Mouse (Mus musculus): Measurements from ENCODE around the gene C3. TPM values are rescaled to one million over a fixed set of nuclear protein-coding genes. Genes with fewer than 3 reads are reported as not detected.

The C3 gene
- polyA plus RNA-seq, 1 experiment from 2014 or later: 0.34 TPM

DNA sequence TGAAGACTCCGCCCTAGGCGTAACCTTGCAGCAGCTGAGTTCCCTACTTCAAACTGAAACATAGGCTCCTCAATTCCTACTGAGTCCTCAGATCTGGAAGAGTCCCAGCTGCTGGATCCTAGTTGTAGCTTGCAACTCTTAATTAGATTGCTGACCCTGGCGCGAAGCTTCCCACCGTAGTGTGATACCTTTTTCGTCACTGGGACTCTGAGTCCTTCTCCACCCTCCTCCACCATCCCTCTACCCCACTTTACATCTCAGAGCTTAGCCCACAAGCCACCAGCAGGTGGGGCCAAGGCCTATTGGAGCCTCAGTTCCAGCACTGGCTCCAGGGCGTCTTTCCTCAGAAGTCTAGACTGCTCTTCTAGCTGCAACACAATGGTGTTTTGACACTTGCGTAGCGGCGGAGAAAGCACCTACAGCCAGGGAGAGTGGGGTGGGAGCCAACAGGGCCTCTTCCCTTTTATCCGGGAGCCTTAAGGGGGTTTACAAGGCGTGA, 20.3 kb upstream of the C3 start, which contains the start of gene Gpr108:
TSS of gene Gpr108 (minus strand) at position 246 of the 499 bp plus-strand sequence.
- Histone ChIP-seq H3K36me3 (peaks cover 6% of the 10 kb centered on the region; the same call in 1 of the 2 replicates), H3K4me3 (replicated peaks) (peak within 1 kb of the TSS; percentile 58), H3K4me1 (replicated peaks) (peaks cover 35% of the 10 kb centered on the region), H3K9ac (replicated peaks) (peak within 1 kb of the TSS; percentile 73), H3K9me3 (no peaks in the 10 kb centered on the region), H3K27me3 (no peaks in the 10 kb centered on the region), H3K27ac (peak within 1 kb of the TSS; percentile 95), H3K4me2 (replicated peaks) (peak within 1 kb of the TSS; percentile 90)
- ATAC-seq: peak; percentile 55
- WGBS: under 1% methylated on average over 12 of the region's 12 CpGs

DNA sequence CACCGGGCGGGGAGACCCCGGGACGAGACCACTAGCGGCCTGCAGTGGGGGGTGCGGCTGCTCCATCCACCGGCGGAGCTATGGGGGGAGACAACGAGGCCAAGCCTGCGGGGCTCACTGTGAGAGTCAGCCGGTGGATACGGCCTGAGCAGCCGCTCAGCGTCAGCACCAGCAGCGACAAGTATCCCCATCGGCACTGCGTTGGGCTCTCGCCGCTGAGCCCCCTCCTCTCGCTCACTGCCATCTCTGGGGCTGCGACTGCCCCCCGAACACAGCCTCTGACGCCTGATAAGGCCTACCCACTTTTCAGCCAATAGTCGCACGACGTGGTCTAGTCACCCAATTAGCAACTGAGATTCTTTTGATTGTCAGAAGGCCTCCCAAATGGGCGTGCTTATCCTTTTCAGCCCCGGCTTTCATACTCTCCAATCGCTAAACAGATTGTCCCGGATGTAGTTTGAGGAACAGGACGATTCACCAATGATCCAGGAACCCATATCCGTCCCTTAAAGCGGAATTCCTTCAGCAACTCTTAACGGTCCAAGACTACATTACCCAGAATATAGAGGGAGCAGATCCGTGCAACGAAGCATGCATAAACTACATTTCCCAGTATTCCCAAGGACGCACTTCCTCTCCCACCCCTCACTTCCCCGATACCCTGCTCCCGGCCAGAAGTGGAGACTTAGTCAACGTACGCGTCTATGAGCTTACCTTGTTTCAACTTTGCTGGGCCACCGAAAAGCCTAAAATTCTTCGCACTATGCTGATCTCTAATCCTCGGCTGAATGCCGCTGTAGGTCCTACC, 19.7 kb upstream of the C3 start:
- Histone ChIP-seq H3K9ac (replicated peaks) (peak overlapping the region; percentile 73), H3K9me3 (no peaks in the 10 kb centered on the region), H3K27me3 (no peaks in the 10 kb centered on the region), H3K4me1 (replicated peaks) (peaks cover 35% of the 10 kb centered on the region), H3K4me3 (replicated peaks) (peak overlapping the region; percentile 58), H3K36me3 (peaks cover 12% of the 10 kb centered on the region), H3K4me2 (replicated peaks) (peak overlapping the region; percentile 90), H3K27ac (peak overlapping the region; percentile 95)
- under 1% methylated on average over 46 of the region's 46 CpGs for WGBS
- ATAC-seq: peak; percentile 95

DNA sequence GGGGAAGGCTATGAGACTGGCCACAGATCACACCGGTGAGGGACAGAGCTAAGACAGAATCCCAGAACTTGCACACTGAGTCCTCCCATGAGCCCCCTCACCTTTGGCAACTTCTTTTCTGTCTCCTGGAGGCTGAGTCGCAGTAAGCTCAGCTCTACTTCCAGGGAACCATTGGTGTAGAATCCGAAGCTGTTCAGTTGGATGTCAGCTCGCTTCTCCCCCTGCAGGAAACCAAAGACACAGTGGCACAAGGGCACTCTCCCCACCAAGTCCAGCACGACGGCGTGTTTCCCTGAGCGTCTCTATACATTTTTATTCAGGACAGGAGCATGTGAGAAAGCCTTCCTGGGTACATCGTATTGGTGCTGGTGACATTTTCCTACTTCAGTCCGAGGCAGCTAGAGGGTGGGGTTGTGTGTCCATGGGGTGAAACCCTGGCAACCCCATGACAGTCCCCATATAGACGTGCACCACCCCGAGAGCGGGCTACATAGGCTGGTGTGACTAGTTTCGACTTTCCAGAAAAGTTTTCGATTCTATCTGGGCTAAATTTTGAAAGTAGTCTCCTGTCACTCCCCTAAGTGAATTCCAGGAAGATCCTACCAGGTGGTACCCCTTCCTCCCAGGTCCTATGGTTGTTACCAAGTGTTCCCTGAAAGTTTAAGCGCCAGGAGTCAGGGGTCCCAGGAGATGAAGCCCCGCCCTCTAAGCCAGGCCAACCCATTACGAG, 18.9 kb upstream of the C3 start:
- WGBS: 4% methylated on average over 18 of the region's 18 CpGs
- Histone ChIP-seq H3K4me2 (replicated peaks) (peak overlapping the region; percentile 70), H3K4me1 (replicated peaks) (peaks cover 35% of the 10 kb centered on the region), H3K27ac (peak overlapping the region; percentile 95), H3K27me3 (no peaks in the 10 kb centered on the region), H3K4me3 (replicated peaks) (peak overlapping the region; percentile 52), H3K36me3 (peaks cover 18% of the 10 kb centered on the region), H3K9ac (replicated peaks) (peak overlapping the region; percentile 73), H3K9me3 (no peaks in the 10 kb centered on the region)
- peak; percentile 3 for ATAC-seq

DNA sequence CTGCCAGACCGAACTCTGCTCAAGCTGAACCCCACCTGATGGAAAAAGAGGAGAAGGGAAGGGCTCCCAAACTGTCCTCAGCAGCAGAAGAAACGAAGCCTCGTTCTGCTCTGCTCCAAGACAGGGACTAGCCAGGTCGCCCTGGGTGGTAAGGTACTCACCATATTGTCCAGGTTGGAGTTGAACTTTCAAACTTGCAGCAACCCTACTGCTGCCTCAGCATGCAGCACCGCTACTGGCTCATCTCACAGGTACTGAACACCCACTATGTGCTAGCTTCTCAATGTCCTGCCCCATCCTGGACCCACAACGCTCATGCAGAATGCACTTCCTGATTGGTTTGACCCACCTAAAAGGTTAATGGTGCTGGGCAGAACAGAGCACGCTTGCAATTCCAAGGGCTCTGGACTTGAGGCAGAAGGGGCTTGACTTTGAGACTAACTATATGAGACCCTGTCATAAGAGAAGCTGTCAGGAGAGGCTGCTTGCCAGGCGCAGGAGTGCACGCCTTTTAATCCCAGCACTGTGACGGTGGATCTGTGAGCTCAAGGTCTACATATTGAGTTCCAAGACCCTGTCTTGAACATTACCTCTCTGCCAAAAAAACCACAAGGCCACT, 17.5 kb upstream of the C3 start:
- Histone ChIP-seq H3K4me2 (replicated peaks) (no peak overlapping the region), H3K4me1 (replicated peaks) (peaks cover 31% of the 10 kb centered on the region), H3K36me3 (peaks cover 23% of the 10 kb centered on the region), H3K4me3 (replicated peaks) (no peak overlapping the region), H3K27me3 (no peaks in the 10 kb centered on the region), H3K9me3 (no peaks in the 10 kb centered on the region), H3K27ac (no peak overlapping the region), H3K9ac (replicated peaks) (no peak overlapping the region)
- 91% methylated on average over 10 of the region's 10 CpGs for WGBS
- no peak for ATAC-seq

DNA sequence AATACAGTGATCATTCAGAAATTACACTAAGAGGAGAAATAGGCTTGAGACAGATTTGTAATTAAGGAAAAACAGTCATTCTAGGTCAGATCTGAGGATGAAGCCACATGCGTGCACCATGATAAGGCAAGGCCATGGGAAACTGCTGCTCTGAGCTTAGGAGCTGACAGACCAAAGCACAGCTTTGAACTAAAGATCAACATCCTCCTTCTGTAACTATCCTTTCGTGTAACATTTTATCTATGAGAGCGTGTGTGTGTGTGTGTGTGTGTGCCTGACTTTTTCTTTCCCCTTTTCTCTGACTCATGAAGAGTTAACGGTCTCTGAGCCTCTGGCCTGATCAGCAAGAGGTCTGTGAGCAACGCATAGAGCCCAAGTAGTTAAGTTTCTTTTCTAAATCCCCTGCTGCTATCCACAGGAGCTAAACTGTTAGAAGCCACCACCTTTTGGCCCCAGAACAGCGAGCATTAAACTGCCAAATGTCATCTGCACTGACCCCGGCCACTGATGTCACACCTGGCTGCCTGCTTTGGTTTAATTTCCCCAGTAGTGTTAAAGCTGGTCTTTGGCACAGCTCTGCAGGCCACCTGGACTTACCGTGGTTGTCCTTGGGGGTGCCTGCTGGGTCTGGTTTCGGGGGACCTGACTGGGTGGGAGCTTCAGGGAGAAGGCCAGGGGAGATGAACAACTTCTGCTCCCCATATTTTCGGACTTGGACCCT, 15.9 kb upstream of the C3 start:
- WGBS: 82% methylated on average over 10 of the region's 10 CpGs
- no peak overlapping the region for H3K4me2 ChIP-seq (replicated peaks)
- H3K36me3 ChIP-seq: peaks cover 23% of the 10 kb centered on the region
- no peak overlapping the region for H3K27ac ChIP-seq
- H3K9me3 ChIP-seq: no peaks in the 10 kb centered on the region
- H3K4me3 ChIP-seq (replicated peaks): no peak overlapping the region
- no peaks in the 10 kb centered on the region for H3K27me3 ChIP-seq
- ATAC-seq: no peak
- H3K4me1 ChIP-seq (replicated peaks): peaks cover 17% of the 10 kb centered on the region
- H3K9ac ChIP-seq (replicated peaks): no peak overlapping the region

DNA sequence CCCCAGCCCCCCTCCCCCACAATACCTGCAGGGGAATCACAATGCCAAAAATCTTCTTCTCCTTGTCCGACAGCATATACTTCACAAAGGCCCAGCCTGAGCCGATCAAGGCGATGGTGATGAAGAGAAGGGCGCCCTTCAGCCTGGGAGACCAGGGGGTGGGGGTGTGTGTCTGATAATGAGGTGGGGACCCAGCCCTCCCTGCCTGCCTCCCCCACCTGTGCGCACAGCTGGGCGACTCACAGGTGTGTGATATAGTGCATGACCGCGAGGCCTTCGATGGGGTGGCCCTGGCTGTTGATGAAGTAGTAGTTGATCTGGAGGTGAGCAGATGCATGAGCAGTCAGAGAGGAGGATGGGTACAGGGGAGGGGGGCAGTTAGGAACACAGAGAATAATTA, 9.2 kb upstream of the C3 start:
- Histone ChIP-seq H3K36me3 (peaks cover 46% of the 10 kb centered on the region), H3K27me3 (no peaks in the 10 kb centered on the region), H3K9me3 (no peaks in the 10 kb centered on the region), H3K4me3 (replicated peaks) (no peak overlapping the region), H3K4me1 (replicated peaks) (0 out of 2 replicates have a peak, but pooled peaks cover 3% of the 10 kb centered on the region), H3K27ac (no peak overlapping the region), H3K4me2 (replicated peaks) (no peak overlapping the region), H3K9ac (replicated peaks) (no peak overlapping the region)
- ATAC-seq: peak; percentile 21; the same call in 1 of the 2 replicates
- 95% methylated on average over 9 of the region's 9 CpGs for WGBS

DNA sequence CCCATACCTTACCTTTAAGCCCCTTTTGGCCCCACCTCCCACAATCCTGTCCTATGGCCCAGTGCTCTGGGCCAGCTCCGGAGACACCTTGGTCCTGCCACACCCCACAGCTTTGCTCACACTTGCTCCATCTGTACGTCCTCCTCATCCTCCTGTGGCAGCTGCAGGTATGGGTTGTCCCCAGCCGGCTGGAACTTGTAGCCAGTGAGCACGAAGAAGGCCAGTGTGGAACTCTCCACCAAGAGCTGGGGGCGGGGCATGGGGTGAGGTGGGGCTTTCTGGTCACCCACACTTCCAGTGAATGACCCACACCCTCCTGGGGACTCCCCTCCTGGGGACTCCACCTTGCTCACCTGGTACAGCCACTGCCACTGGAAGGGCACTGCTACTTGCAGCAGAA, 7.9 kb upstream of the C3 start:
- Histone ChIP-seq H3K27ac (no peak overlapping the region), H3K36me3 (peaks cover 38% of the 10 kb centered on the region), H3K9me3 (no peaks in the 10 kb centered on the region), H3K4me3 (replicated peaks) (no peak overlapping the region), H3K4me2 (replicated peaks) (no peak overlapping the region), H3K4me1 (replicated peaks) (0 out of 2 replicates have a peak, but pooled peaks cover 3% of the 10 kb centered on the region), H3K27me3 (no peaks in the 10 kb centered on the region), H3K9ac (replicated peaks) (no peak overlapping the region)
- WGBS: 92% methylated on average over 5 of the region's 5 CpGs
- ATAC-seq: 0 out of 2 replicates have a peak, but pooled peaks have one; percentile 15

DNA sequence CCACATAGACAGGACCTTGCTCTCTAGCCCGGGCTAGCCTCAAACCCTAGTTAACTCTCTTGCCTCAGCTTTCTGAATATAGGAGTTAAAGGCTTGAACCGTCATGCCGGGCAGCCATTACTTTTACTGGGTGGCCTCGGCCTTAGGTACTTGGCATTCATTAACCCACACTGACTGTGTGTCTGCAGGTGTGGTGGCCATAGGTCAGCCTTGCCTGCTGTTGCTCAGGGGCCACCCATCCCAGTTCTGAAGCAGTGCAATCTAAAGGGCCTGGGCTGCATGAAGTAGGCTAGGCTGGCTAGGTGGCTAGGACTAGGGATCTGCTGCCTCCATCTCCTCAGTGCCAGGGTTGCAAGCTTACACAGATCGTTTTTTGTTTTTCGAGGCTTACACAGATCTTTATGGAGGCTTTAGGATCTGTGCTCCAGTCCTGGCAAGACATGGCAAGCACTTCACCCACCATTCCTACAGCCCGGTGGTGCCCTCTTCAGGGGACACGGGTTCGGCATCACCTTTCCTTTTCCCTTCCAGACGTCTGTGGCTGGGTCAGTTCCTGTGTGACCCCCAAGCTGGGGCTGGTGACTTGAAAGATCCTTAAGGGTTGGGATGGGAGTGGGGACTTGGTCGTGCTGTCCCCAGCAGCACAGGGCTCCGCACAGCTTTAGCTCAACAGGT, 6.5 kb upstream of the C3 start:
- Histone ChIP-seq H3K4me2 (replicated peaks) (no peak overlapping the region), H3K4me1 (replicated peaks) (0 out of 2 replicates have a peak, but pooled peaks cover 3% of the 10 kb centered on the region), H3K27ac (no peak overlapping the region), H3K27me3 (no peaks in the 10 kb centered on the region), H3K4me3 (replicated peaks) (no peak overlapping the region), H3K9ac (replicated peaks) (no peak overlapping the region), H3K9me3 (no peaks in the 10 kb centered on the region), H3K36me3 (peaks cover 38% of the 10 kb centered on the region)
- 85% methylated on average over 12 of the region's 12 CpGs for WGBS
- ATAC-seq: no peak

DNA sequence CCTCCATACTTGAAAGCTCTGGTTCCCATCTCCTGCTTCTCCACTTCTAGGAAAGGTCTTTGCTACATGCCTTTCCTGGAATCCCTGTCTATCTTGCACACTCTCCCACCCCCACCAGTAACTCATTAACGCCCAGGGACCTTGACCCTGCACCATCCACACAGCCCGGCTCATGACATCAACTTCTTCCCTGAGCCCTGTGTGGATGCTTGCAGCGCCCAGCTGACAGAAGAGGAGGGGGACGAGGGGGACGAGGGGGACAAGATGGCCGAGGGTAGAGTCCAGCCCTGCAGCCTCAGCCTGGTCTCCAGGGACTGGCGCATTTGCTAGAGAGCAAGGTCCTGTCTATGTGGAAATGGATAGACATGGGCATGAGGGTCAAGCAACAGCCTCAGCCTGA, 5.1 kb upstream of the C3 start:
- ATAC-seq: no peak
- Histone ChIP-seq H3K4me2 (replicated peaks) (no peak overlapping the region), H3K36me3 (peaks cover 34% of the 10 kb centered on the region), H3K9ac (replicated peaks) (no peak overlapping the region), H3K27ac (no peak overlapping the region), H3K9me3 (no peaks in the 10 kb centered on the region), H3K27me3 (no peaks in the 10 kb centered on the region), H3K4me3 (replicated peaks) (no peak overlapping the region), H3K4me1 (replicated peaks) (0 out of 2 replicates have a peak, but pooled peaks cover 3% of the 10 kb centered on the region)
- 53% methylated on average over 7 of the region's 7 CpGs for WGBS

DNA sequence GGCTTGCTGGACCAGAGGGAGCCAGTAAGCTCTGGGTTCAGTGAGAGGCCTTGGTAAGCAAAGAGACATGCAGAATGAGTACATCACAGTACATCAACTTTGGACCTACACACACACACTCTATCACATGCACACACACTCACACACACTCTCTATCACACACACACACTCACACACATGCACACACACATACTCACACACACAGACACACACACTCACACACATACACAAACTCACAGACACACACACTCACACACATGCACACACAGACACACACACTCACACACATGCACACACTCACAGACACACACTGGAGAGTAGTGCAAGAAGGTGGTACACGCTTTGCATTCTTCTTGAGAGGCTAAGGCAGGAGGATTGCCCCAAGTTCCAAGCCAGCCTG, 4.3 kb upstream of the C3 start:
- H3K27me3 ChIP-seq: no peaks in the 10 kb centered on the region
- no peak for ATAC-seq
- H3K4me3 ChIP-seq (replicated peaks): no peak overlapping the region
- no peak overlapping the region for H3K9ac ChIP-seq (replicated peaks)
- WGBS: 93% methylated on average over 1 of the region's 1 CpGs
- no peak overlapping the region for H3K27ac ChIP-seq
- 0 out of 2 replicates have a peak, but pooled peaks cover 3% of the 10 kb centered on the region for H3K4me1 ChIP-seq (replicated peaks)
- H3K9me3 ChIP-seq: no peaks in the 10 kb centered on the region
- H3K4me2 ChIP-seq (replicated peaks): no peak overlapping the region
- peaks cover 26% of the 10 kb centered on the region for H3K36me3 ChIP-seq

DNA sequence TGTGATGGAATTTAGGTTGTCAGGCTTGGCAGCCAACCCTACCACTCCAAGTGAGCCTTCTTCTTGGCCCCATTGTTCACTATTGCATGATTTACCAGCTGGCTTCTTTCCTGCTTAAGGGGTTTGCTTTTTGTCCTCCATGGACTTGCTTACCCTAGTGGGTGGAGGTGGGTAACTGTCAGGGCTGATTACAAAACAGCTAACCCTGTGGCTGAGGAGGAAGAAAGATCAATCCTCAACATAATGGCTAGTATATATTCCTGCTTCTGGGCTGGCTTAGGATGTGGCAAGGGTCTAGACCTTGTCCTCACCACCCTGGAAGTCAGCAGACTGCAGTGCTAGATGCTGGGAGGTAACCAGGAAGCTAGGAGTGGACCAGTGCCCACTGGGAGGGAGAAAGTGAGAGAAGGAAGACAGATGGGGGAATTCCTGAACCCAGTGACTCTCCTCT, 3.4 kb upstream of the C3 start:
- Histone ChIP-seq H3K4me1 (replicated peaks) (0 out of 2 replicates have a peak, but pooled peaks cover 3% of the 10 kb centered on the region), H3K27ac (no peak overlapping the region), H3K27me3 (no peaks in the 10 kb centered on the region), H3K36me3 (peaks cover 17% of the 10 kb centered on the region), H3K9me3 (no peaks in the 10 kb centered on the region), H3K4me2 (replicated peaks) (no peak overlapping the region), H3K4me3 (replicated peaks) (no peak overlapping the region), H3K9ac (replicated peaks) (no peak overlapping the region)
- ATAC-seq: no peak

All from midbrain, embryonic 13.5 days (tissue).